Mouse (Mus musculus) cerebellum, adult 2 months (tissue): ENCODE data around the gene Krtcap3. TPM values are rescaled to one million over a fixed set of nuclear protein-coding genes. Genes with fewer than 3 reads are reported as not detected.
A peak's percentile ranks its signal among the peaks of the same experiment; 100 is the strongest.
"Not testable (repeated sequence)": the region's sequence is repeated elsewhere in the genome, so short reads cannot be mapped to it uniquely, and the experiment has no call there.

ENCODE experiments used
- DNase-seq, 2 experiments: peaks; one replicate each; pipeline ENCODE4 v3.0.0; 2021
- H3K27ac ChIP-seq: fragments of 200-500 bp; 2 replicates; pipeline ENCODE4 v1.5.1; 2012; ENCODE audit warnings: low read length, control low read depth, inconsistent platforms; ENCODE audit not compliant: insufficient read depth
- H3K27me3 ChIP-seq: fragments of 200-500 bp; 2 replicates; pipeline ENCODE4 v1.6.1; 2012; ENCODE audit warnings: inconsistent platforms, mild to moderate bottlenecking, low read length, moderate library complexity; ENCODE audit not compliant: control insufficient read depth, insufficient read depth
- H3K4me1 ChIP-seq: fragments of 200-500 bp; 2 replicates; pipeline ENCODE4 v1.6.1; 2011; ENCODE audit warnings: low read length; ENCODE audit not compliant: control insufficient read depth, insufficient read depth
- H3K4me3 ChIP-seq: fragments of 200-500 bp; replicated peaks from 2 replicates; pipeline ENCODE3; 2011; ENCODE audit warnings: mild to moderate bottlenecking, low read depth, low read length, control low read depth; ENCODE audit not compliant: insufficient read depth
- CTCF ChIP-seq: fragments of 200-500 bp; IDR thresholded peaks from 2 replicates; pipeline ENCODE4 v1.5.1; 2011; ENCODE audit warnings: low read depth, mild to moderate bottlenecking, control low read depth, low read length, moderate library complexity, borderline replicate concordance; ENCODE audit not compliant: insufficient read depth
- POLR2A ChIP-seq: fragments of 200-500 bp; IDR thresholded peaks from 2 replicates; pipeline ENCODE4 v1.6.1; 2011; ENCODE audit warnings: low read length, control low read depth, borderline replicate concordance; ENCODE audit not compliant: insufficient read depth
- WGBS: fragments of 180-500 bp; shearing (Covaris S2); methylation state at CpG from one replicate; pipeline ENCODE4 v1.1.7; 2018; 5-methylcytosine and 5-hydroxymethylcytosine counted together
- polyA plus RNA-seq: library from polyadenylated mRNA; depleted of rRNA; stranded (reverse); fragments of >200 nt; gene quantifications from 2 replicates; pipeline ENCODE4 v1.2.3, GENCODE M21; 2012; rRNA removed

The Krtcap3 gene
- polyA plus RNA-seq, result 4.3 and 5.2 TPM in 2 replicates

GRCm38 (mm10) chr5:31251541-31252101 lies at the start of gene Krtcap3:
TSS of gene Krtcap3 (plus strand) at chr5:31251691.
- TF ChIP-seq POLR2A, result no peak
- no peak for TF ChIP-seq CTCF
- H3K27ac ChIP-seq, result no peak within 1 kb of the TSS

GRCm38 (mm10) chr5:31201742-31202590 lies 49.5 kb upstream of the Krtcap3 start, which contains the start of gene Zfp513:
TSS of gene Zfp513 (minus strand) at chr5:31202303.
- WGBS, result under 1% methylated on average over 53 of the region's 53 CpGs
- Histone ChIP-seq H3K4me3 (peak within 1 kb of the TSS; percentile 79), H3K4me1 (no peaks in the 10 kb centered on the region), H3K27ac (peak within 1 kb of the TSS; percentile 66), H3K27me3 (no peaks in the 10 kb centered on the region)
- peak; percentile 95 to 99 for DNase-seq
- TF ChIP-seq CTCF, result no peak
- TF ChIP-seq POLR2A, result peak; percentile 79; the same call in 1 of the 2 replicates

More at GRCm38 (mm10) chr5:31251541-31252101, at the start of gene Krtcap3:
- no peaks in the 10 kb centered on the region; the same call in 1 of the 2 replicates for H3K4me1 ChIP-seq
- 35% methylated on average over 47 of the region's 47 CpGs for WGBS
- no peaks in the 10 kb centered on the region for H3K27me3 ChIP-seq
- peak; percentile 32 to 44 for DNase-seq
- peak within 1 kb of the TSS; percentile 32 for H3K4me3 ChIP-seq

- 86% methylated on average over 7 of the region's 7 CpGs for WGBS
- TF ChIP-seq CTCF, result no peak
- TF ChIP-seq POLR2A, result no peak
- H3K4me3 ChIP-seq, result no peak overlapping the region
- H3K27me3 ChIP-seq, result no peaks in the 10 kb centered on the region
- H3K27ac ChIP-seq, result 0 out of 2 replicates have a peak overlapping the region, but pooled peaks have one; percentile 5
- DNase-seq, result no peak
- no peaks in the 10 kb centered on the region for H3K4me1 ChIP-seq
Measured at GRCm38 (mm10) chr5:31202933-31203332, 48.6 kb upstream of the Krtcap3 start.

DNA sequence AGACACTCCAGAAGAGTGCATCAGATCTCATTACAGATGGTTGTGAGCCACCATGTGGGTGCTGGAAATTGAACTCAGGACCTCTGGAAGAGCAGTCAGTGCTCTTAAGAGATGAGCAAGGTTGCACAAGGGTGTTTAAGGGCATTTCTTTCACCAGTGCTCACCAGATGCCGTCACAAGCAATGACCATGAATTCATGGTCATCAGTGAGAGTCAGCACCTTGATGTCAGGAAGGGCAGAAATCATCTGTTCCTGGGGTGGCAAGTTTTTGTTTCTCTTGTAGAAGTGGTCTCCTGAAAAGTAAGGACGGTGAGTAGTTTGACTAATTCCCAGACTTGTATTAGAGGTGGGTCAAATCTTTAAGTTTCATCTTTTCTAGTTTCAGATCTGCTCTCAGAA lies 47.6 kb upstream of the Krtcap3 start:
- H3K27ac ChIP-seq, result no peak overlapping the region
- no peaks in the 10 kb centered on the region for H3K4me1 ChIP-seq
- no peaks in the 10 kb centered on the region for H3K27me3 ChIP-seq
- no peak overlapping the region for H3K4me3 ChIP-seq
- no peak for DNase-seq
- TF ChIP-seq CTCF (no peak), POLR2A (no peak)
- 84% methylated on average over 2 of the region's 2 CpGs for WGBS

DNA sequence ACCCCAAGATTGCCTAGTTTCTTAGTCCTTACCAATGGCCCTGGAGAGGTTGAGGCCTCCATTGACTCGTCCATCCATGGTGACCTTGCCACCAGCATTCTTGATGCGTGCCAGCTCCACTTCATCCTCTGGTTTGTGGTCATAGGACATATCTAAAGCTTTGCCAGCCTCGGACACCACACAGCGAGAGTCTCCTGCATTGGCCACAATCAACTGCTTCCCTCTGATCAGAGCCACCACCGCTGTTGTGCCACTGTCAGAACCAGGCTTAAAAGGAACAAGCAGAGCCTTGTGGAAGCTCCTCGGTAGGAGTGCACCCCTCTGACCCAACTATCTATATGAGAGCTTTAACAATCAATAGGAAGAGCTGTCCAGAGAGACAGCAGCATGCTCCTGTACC lies 47.1 kb upstream of the Krtcap3 start:
- WGBS, result 93% methylated on average over 6 of the region's 6 CpGs
- H3K4me1 ChIP-seq, result no peaks in the 10 kb centered on the region
- no peak for DNase-seq
- H3K27ac ChIP-seq, result no peak overlapping the region
- TF ChIP-seq CTCF (no peak), POLR2A (no peak)
- H3K4me3 ChIP-seq, result no peak overlapping the region
- H3K27me3 ChIP-seq, result no peaks in the 10 kb centered on the region

- WGBS, result 90% methylated on average over 6 of the region's 6 CpGs
- DNase-seq, result not testable (repeated sequence)
Measured at GRCm38 (mm10) chr5:31216554-31216953, 34.9 kb upstream of the Krtcap3 start.

DNA sequence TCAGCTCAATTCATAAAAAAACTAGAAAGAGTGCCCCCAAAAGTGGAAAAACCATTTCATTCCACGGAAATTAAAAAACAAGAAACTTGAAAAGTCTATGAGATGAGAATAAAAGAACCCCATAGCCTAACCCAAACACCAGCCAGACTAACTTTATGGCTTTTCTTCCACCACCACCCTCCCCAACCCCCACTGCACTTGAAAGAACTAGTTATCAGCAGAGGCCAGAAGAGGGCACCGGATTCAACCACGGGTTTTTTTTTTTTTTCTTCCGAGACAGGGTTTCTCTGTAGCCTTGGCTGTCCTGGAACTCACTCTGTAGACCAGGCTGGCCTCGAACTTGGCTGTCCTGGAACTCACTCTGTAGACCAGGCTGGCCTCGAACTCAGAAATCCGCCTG lies 33.2 kb upstream of the Krtcap3 start:
- no peak for DNase-seq
- Histone ChIP-seq H3K27me3 (no peaks in the 10 kb centered on the region), H3K4me1 (peaks cover 2% of the 10 kb centered on the region; the same call in 1 of the 2 replicates), H3K4me3 (no peak overlapping the region), H3K27ac (no peak overlapping the region)
- WGBS, result 54% methylated on average over 7 of the region's 7 CpGs
- no peak for TF ChIP-seq POLR2A
- no peak for TF ChIP-seq CTCF

More at GRCm38 (mm10) chr5:31216554-31216953, 34.9 kb upstream of the Krtcap3 start:
- H3K4me1 ChIP-seq, H3K27ac ChIP-seq, H3K27me3 ChIP-seq, H3K4me3 ChIP-seq: not testable (repeated sequence)

GRCm38 (mm10) chr5:31219070-31219469 lies 32.4 kb upstream of the Krtcap3 start:
- Histone ChIP-seq H3K27me3 (no peaks in the 10 kb centered on the region), H3K27ac (no peak overlapping the region), H3K4me1 (peaks cover 2% of the 10 kb centered on the region; the same call in 1 of the 2 replicates), H3K4me3 (peak overlapping the region; percentile 6)
- 2% methylated on average over 2 of the region's 2 CpGs for WGBS
- TF ChIP-seq CTCF (no peak), POLR2A (no peak)
- DNase-seq, result no peak
